Mouse (Mus musculus): ENCODE data around the gene Cela1.

Cela1 gene

GRCm38 (mm10) chr15:100687430-100687971 lies at the start of gene Cela1:
Gene Cela1 (minus strand): TSS chr15:100687921.
- DNase-seq: no peak

- no peak for DNase-seq
These were observed 48.2 kb upstream of the Cela1 start for GRCm38 (mm10) chr15:100735953-100736300.

GRCm38 (mm10) chr15:100735095-100735952 lies 47.6 kb upstream of the Cela1 start:
- no peak for DNase-seq

- DNase-seq: no peak
These were observed 44.9 kb upstream of the Cela1 start for GRCm38 (mm10) chr15:100732580-100732979.

- DNase-seq: no peak
These were observed 43.4 kb upstream of the Cela1 start for GRCm38 (mm10) chr15:100731081-100731480.

GRCm38 (mm10) chr15:100729281-100729985 lies 41.7 kb upstream of the Cela1 start, which contains the start of gene Galnt6:
Gene Galnt6 (minus strand): TSS chr15:100729376.
- DNase-seq: no peak

- DNase-seq: no peak
These were observed 40.9 kb upstream of the Cela1 start for GRCm38 (mm10) chr15:100728586-100728985.

- no peak for DNase-seq
These were observed 40.1 kb upstream of the Cela1 start for GRCm38 (mm10) chr15:100727834-100728233.

- DNase-seq: no peak
These were observed 39.0 kb upstream of the Cela1 start for GRCm38 (mm10) chr15:100726721-100727120.

GRCm38 (mm10) chr15:100723505-100723904 lies 35.8 kb upstream of the Cela1 start:
- no peak for DNase-seq

- DNase-seq: no peak
These were observed 34.8 kb upstream of the Cela1 start for GRCm38 (mm10) chr15:100722564-100722963.

- DNase-seq: no peak
These were observed 34.3 kb upstream of the Cela1 start for GRCm38 (mm10) chr15:100722026-100722425.

GRCm38 (mm10) chr15:100721445-100721844 lies 33.7 kb upstream of the Cela1 start:
- no peak for DNase-seq

- DNase-seq: no peak
These were observed 32.3 kb upstream of the Cela1 start for GRCm38 (mm10) chr15:100720066-100720465.

- no peak for DNase-seq
These were observed 31.5 kb upstream of the Cela1 start for GRCm38 (mm10) chr15:100719217-100719616.

GRCm38 (mm10) chr15:100718572-100718971 lies 30.9 kb upstream of the Cela1 start:
- no peak for DNase-seq

GRCm38 (mm10) chr15:100717933-100718332 lies 30.2 kb upstream of the Cela1 start:
- DNase-seq: no peak

- no peak for DNase-seq
These were observed 27.8 kb upstream of the Cela1 start for GRCm38 (mm10) chr15:100715399-100715993.

- no peak for DNase-seq
These were observed 26.7 kb upstream of the Cela1 start for GRCm38 (mm10) chr15:100714470-100714869.

GRCm38 (mm10) chr15:100710838-100711237 lies 23.1 kb upstream of the Cela1 start:
- DNase-seq: no peak

GRCm38 (mm10) chr15:100708433-100709078 lies 20.8 kb upstream of the Cela1 start:
- DNase-seq: no peak

- no peak for DNase-seq
These were observed 18.5 kb upstream of the Cela1 start for GRCm38 (mm10) chr15:100706226-100706625.

- DNase-seq: no peak
These were observed 17.7 kb upstream of the Cela1 start for GRCm38 (mm10) chr15:100705376-100705775.
